Mouse (Mus musculus) C3H10T1/2 (cell line): ENCODE data around the gene Tmem80. TPM values are rescaled to one million over a fixed set of nuclear protein-coding genes. Genes with fewer than 3 reads are reported as not detected.

Experiments used
- polyA plus RNA-seq, 2 experiments: library from polyadenylated mRNA; unstranded; fragments of >200 nt; fragmentation: generic; extraction: Trizol; gene quantifications; one replicate each; pipeline ENCODE4 v1.2.1; 2012; ENCODE audit warnings: missing spikeins in 2 of 2

The Tmem80 gene
- polyA plus RNA-seq: 10 to 100 TPM; 27.0 to 32.8 TPM

DNA sequence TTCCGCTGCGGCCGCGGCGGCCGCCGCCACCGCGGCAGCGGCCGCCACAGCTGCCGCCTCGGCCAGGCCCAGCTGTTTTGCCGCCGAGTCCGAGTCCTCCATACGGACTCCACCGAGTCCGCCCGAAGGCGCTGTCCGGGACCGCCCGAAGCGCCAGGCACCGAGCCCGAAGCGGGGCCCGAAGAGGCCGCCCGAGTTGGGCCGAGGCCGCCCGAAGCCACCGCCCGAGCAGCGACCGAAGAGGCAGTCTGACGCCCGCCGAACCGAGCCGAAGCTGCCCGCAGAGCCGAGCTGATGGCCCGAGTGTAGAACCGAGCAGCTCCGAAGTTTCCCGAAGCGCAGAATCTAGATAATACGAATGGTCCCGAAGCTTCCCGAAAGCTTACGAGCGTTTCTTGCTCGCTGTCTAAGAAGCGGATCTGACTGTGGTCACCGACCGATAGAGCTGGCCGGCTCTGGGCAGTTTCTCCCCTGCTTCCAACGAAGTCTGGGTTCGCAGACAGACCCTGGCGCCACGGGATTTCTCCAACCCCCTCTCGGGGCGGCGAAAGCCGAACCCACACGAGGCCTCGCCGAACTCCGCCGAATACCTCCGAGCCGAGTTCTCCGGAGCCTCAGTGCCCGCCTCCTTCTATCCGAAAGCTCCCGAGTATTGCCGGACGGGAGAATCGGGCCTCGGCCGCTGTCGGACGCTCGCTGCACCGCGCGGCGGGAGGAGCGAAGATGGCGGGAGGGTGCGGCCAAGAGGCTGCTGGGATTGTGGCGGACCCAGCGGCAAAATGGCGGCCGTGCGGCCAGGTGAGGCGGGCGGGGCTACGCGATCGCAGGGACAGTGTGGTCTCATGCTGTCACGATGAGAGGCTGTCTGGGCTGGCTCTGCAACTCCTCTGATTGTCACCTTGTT, at the start of gene Tmem80, which contains the start of gene Deaf1:
Gene Tmem80 (plus strand): TSS at position 271 of the 904 bp plus-strand sequence.
Gene Deaf1 (minus strand): TSS at position 222 of the 904 bp plus-strand sequence.

DNA sequence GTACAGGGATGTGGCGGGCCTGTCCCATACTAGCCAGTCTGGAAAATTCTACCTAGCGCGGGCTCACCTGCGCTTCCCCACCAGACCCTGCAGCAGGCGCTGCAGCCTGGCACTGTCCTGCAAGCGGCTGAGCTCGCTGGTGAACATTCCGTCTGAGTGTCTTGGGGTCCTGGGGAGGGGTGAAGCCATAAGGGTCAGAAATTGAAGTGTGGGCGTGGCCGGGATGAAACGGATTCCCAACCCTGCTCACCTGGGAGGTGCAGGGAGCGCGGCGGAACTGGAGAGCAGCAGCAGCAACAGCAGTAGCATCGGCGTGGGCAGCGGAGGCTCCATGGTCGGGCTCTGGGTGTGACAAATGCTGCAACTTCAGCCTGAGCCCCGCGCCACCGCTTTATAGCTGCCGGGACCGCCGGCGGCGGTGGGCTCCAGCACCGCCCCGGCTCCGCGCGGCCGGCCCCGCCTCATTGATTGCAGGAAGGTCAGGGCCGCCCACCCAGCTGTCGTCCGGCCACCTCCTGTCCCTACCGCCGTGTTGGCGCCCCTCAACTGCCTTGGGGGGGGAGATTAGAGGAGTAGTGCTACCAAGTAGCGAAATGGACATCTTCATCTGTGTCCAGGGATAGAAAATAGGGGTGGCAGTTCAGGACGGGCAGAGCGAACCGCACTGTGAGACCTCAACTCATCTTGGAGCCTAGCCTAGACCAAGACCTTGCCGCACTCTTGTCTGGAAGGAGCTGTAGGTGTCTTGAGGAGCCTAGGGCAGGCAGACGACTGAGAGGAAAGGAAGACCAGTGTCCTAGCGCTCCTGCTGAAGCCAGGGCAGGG, 48.6 kb upstream of the Tmem80 start, which contains the start of gene Sct:
Gene Sct (minus strand): TSS at position 368 of the 825 bp plus-strand sequence.

DNA sequence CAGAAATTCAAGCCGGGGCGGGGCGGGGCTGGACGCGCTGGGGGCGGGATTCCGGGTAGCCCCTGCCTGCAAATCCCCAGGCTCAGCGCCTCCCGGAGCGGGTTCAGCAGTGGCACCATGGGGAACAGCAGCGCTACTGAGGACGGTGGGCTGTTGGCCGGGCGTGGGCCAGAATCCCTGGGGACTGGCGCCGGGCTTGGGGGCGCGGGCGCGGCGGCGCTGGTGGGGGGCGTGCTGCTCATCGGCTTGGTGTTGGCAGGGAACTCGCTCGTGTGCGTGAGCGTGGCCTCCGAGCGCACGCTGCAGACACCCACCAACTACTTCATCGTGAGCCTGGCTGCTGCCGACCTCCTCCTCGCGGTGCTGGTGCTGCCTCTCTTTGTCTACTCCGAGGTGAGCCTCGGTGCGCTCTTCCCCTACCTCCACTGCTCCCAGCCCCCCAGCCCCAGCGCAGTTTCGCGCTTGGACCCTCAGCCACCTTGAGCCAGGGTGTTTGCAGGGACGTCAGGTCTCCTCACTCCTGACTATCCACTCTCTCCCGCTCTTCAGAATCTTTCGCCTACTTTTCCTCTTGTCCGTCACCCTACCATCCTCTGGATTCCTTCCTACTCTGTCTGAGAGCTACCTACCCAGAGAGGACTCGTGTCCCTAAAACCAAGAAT, 35.5 kb upstream of the Tmem80 start, which contains the start of gene Drd4:
Gene Drd4 (plus strand): TSS at position 86 of the 662 bp plus-strand sequence.

DNA sequence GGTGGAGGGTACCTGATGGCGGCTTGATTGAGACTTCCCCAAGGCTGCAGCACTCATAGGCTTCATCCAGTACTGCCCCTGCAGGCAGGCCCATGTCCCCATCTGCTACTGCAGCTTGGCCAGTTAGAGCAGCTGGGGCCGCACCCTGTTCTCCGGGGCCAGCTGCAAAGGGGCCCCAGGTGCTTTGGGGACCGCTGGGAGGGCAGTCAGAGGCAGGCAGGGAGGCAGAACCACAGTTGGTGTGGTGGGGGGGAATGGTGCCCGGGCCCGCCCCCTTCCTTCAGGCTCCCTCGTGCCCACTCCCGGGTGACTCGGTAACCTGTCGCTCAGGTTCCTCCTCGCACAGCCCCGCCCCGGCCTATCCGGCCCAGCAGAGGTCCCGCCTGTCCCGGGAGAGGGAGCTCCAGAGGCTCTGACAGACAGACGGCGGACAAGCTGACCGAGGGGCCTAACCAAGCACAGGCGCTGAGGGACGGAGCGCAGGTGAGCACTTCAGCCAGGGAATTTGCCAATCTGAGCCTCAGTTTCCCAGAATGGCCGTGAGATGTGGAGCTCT, 11.1 kb downstream of the Tmem80 start, which contains the start of gene Eps8l2:
Gene Eps8l2 (plus strand): TSS at position 305 of the 556 bp plus-strand sequence.

Other genes with a start within 250 kb of the Tmem80 start
- gene Pkp3, start 249.5 kb upstream of the Tmem80 start, polyA plus RNA-seq: 1 to 10 TPM; 1.8 to 6.9 TPM
- 1 to 10 TPM; 3.7 to 6.1 TPM for gene Sigirr, start 227.2 kb upstream of the Tmem80 start, polyA plus RNA-seq
- gene Ano9, start 209.9 kb upstream of the Tmem80 start, polyA plus RNA-seq: not detected
- 10 to 100 TPM; 18.4 to 33.3 TPM for gene Ptdss2, start 205.4 kb upstream of the Tmem80 start, polyA plus RNA-seq
- gene Rnh1, start 154.9 kb upstream of the Tmem80 start, polyA plus RNA-seq: 100 to 1,000 TPM; 241 to 367 TPM
- 100 to 1,000 TPM; 103 to 394 TPM for gene Hras, start 133.7 kb upstream of the Tmem80 start, polyA plus RNA-seq
- gene Lrrc56, start 133.6 kb upstream of the Tmem80 start, polyA plus RNA-seq: 1 to 10 TPM; 1.1 to 9.3 TPM
- gene Lmntd2, start 113.7 kb upstream of the Tmem80 start, polyA plus RNA-seq: under 1 TPM; 0.01 to 0.06 TPM
- 10 to 100 TPM; 18.3 to 22.5 TPM for gene Rassf7, start 111.9 kb upstream of the Tmem80 start, polyA plus RNA-seq
- gene Phrf1, start 99.0 kb upstream of the Tmem80 start, polyA plus RNA-seq: 10 to 100 TPM; 37.5 to 55.7 TPM
- gene Irf7, start 61.3 kb upstream of the Tmem80 start, polyA plus RNA-seq: 1 to 10 TPM in 1 of 2 experiments, under 1 TPM in 1; 0.70 to 6.4 TPM
- under 1 TPM in 1 of 2 experiments, not detected in 1; 0.04 TPM for gene Cdhr5, start 51.0 kb upstream of the Tmem80 start, polyA plus RNA-seq
- gene Sct, start 48.6 kb upstream of the Tmem80 start, polyA plus RNA-seq: not detected
- gene Drd4, start 35.7 kb upstream of the Tmem80 start, polyA plus RNA-seq: under 1 TPM in 1 of 2 experiments, not detected in 1; 0.04 TPM
- gene Deaf1, start within 50 bp of the Tmem80 start, polyA plus RNA-seq: 10 to 100 TPM; 21.2 to 45.8 TPM
- 1 to 10 TPM in 1 of 2 experiments, under 1 TPM in 1; 0.15 to 1.3 TPM for gene Eps8l2, start 11.1 kb downstream of the Tmem80 start, polyA plus RNA-seq
- gene Taldo1, start 64.5 kb downstream of the Tmem80 start, polyA plus RNA-seq: 100 to 1,000 TPM; 168 to 274 TPM
- 10 to 100 TPM; 19.0 to 44.3 TPM for gene Gatd1, start 86.4 kb downstream of the Tmem80 start, polyA plus RNA-seq
- under 1 TPM in 1 of 2 experiments, not detected in 1; 0.02 TPM for gene Cend1, start 101.8 kb downstream of the Tmem80 start, polyA plus RNA-seq
- 10 to 100 TPM in 1 of 2 experiments, 1 to 10 TPM in 1; 5.8 to 13.9 TPM for gene Slc25a22, start 110.2 kb downstream of the Tmem80 start, polyA plus RNA-seq
- 1 to 10 TPM; 4.1 to 5.6 TPM for gene Pidd1, start 116.3 kb downstream of the Tmem80 start, polyA plus RNA-seq
- gene Rplp2, start 119.6 kb downstream of the Tmem80 start, polyA plus RNA-seq: over 10,000 TPM in 1 of 2 experiments, 1,000 to 10,000 TPM in 1; 3,471 to 11,217 TPM
- gene Pnpla2, start 127.5 kb downstream of the Tmem80 start, polyA plus RNA-seq: 10 to 100 TPM; 28.5 to 35.1 TPM
- 1 to 10 TPM; 5.3 to 8.3 TPM for gene Cracr2b, start 133.4 kb downstream of the Tmem80 start, polyA plus RNA-seq
- 100 to 1,000 TPM; 161 to 178 TPM for gene Cd151, start 139.7 kb downstream of the Tmem80 start, polyA plus RNA-seq
- gene Polr2l, start 147.4 kb downstream of the Tmem80 start, polyA plus RNA-seq: 100 to 1,000 TPM in 1 of 2 experiments, 10 to 100 TPM in 1; 73.2 to 208 TPM
- gene Tspan4, start 147.5 kb downstream of the Tmem80 start, polyA plus RNA-seq: 100 to 1,000 TPM; 245 to 411 TPM
- gene Chid1, start 212.1 kb downstream of the Tmem80 start, polyA plus RNA-seq: 10 to 100 TPM; 21.6 to 42.3 TPM
- gene Ap2a2, start 234.4 kb downstream of the Tmem80 start, polyA plus RNA-seq: 10 to 100 TPM; 41.6 to 67.1 TPM